Mouse (Mus musculus) heart, adult 2 months (tissue): ENCODE data around the gene Atrnl1.

ENCODE experiments used
- CTCF ChIP-seq: fragments of 200-600 bp; IDR thresholded peaks from 2 replicates; pipeline ENCODE4 v1.8.1; 2022; ENCODE audit warnings: antibody characterized with exemption, mild to moderate bottlenecking, moderate library complexity
- EP300 ChIP-seq: fragments of 200-500 bp; IDR thresholded peaks from 2 replicates; pipeline ENCODE4 v1.6.1; 2011; ENCODE audit warnings: low read depth, low read length, control low read depth; ENCODE audit not compliant: insufficient read depth
- POLR2A ChIP-seq: fragments of 200-500 bp; IDR thresholded peaks from 2 replicates; pipeline ENCODE4 v1.6.1; 2011; ENCODE audit warnings: mild to moderate bottlenecking, low read depth, low read length, control low read depth; ENCODE audit not compliant: insufficient read depth

DNA sequence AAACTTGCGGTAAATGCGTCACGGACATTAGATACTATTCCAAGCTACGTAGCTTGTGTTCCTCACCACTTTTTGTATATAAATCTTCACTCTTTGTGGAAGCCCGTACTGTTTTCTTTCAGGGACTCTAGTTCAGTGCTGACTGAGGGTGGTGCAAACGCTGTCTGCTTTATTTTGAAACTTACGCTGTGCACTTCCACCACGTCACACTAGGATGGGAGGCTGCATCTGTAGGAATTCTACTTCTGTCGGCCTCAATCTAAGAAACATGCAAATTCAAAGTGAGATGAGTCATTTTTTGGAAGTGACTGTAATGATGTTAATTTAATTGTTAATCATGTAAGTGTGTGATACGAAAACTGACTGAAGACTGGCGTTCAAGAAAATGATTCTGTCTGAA, 135.7 kb downstream of the Atrnl1 start:
- no peak for TF ChIP-seq CTCF
- TF ChIP-seq POLR2A = no peak
- no peak for TF ChIP-seq EP300
